Mouse (Mus musculus) MEL (cell line): ENCODE measurements around the gene Cul9. TPM values are rescaled to one million over a fixed set of nuclear protein-coding genes. Genes with fewer than 3 reads are reported as not detected.

ENCODE experiments used
- DNase-seq: peaks from one replicate; pipeline ENCODE4 v3.0.0; 2011; ENCODE audit warnings: low read depth, low spot score
- H3K27ac ChIP-seq: 2 replicates; pipeline ENCODE4 v1.5.1; 2012; ENCODE audit warnings: low read depth, mild to moderate bottlenecking, control low read depth, low read length, moderate library complexity; ENCODE audit not compliant: control insufficient read depth
- H3K27me3 ChIP-seq, 2 experiments: fragments of 150-350 bp in 1 of 2; sonication (generic) in 1 of 2; 2 replicates each; pipeline ENCODE4 v1.6.1; 2012; ENCODE audit warnings: low read length in 2 of 2, mild to moderate bottlenecking in 2 of 2, improper control_type of control experiment in 1 of 2, moderate library complexity in 1 of 2; ENCODE audit not compliant: insufficient read depth in 2 of 2, control insufficient read depth in 1 of 2
- H3K36me3 ChIP-seq, 2 experiments: 2 replicates each; pipeline ENCODE4 v1.6.1; 2012 to 2014; ENCODE audit warnings: low read length in 2 of 2, improper control_type of control experiment in 1 of 2, inconsistent platforms in 1 of 2, mild to moderate bottlenecking in 1 of 2; ENCODE audit not compliant: insufficient read depth in 2 of 2, control insufficient read depth in 1 of 2
- H3K4me1 ChIP-seq, 2 experiments: fragments of 150-350 bp in 1 of 2; sonication (generic) in 1 of 2; 2 replicates each; pipeline ENCODE4 v1.6.1; 2012; ENCODE audit warnings: low read length in 2 of 2, improper control_type of control experiment in 1 of 2, mild to moderate bottlenecking in 1 of 2; ENCODE audit not compliant: insufficient read depth in 2 of 2, control insufficient read depth in 1 of 2
- H3K4me3 ChIP-seq, 2 experiments: fragments of 150-350 bp in 1 of 2; sonication (generic) in 1 of 2; 2 replicates each; pipeline ENCODE4 v1.5.1; 2012; ENCODE audit warnings: low read depth in 2 of 2, low read length in 2 of 2, mild to moderate bottlenecking in 2 of 2, moderate library complexity in 2 of 2, control low read depth in 1 of 2, improper control_type of control experiment in 1 of 2; ENCODE audit not compliant: control insufficient read depth in 1 of 2, insufficient read depth in 1 of 2
- H3K79me2 ChIP-seq: 2 replicates; pipeline ENCODE4 v1.6.1; 2012; ENCODE audit warnings: mild to moderate bottlenecking, low read length, moderate library complexity; ENCODE audit not compliant: control insufficient read depth, poor library complexity, insufficient read depth
- H3K9ac ChIP-seq: 2 replicates; pipeline ENCODE4 v1.6.1; 2012; ENCODE audit warnings: low read depth, mild to moderate bottlenecking, control low read depth, low read length, moderate library complexity; ENCODE audit not compliant: control insufficient read depth, poor library complexity, severe bottlenecking
- H3K9me3 ChIP-seq: fragments of 150-350 bp; sonication (generic); replicated peaks from 2 replicates; pipeline ENCODE4 v1.6.1; 2012; ENCODE audit warnings: mild to moderate bottlenecking, low read length, improper control_type of control experiment, moderate library complexity; ENCODE audit not compliant: insufficient read depth
- BHLHE40 ChIP-seq: IDR thresholded peaks from 2 replicates; pipeline ENCODE4 v1.6.1; 2012; ENCODE audit warnings: low read depth, mild to moderate bottlenecking, inconsistent platforms, low read length, improper control_type of control experiment, borderline replicate concordance
- CHD2 ChIP-seq: IDR thresholded peaks from 2 replicates; pipeline ENCODE4 v1.6.1; 2011; ENCODE audit warnings: low read length, improper control_type of control experiment
- CTCF ChIP-seq, 3 experiments: IDR thresholded peaks in 2 of 3; conservative IDR thresholded peaks in 1 of 3; 2 replicates each; pipeline ENCODE4 v1.5.1; 2011 to 2012; ENCODE audit warnings: low read length in 3 of 3, low read depth in 2 of 3, mild to moderate bottlenecking in 2 of 3, improper control_type of control experiment in 1 of 3, inconsistent platforms in 1 of 3, mixed read lengths in 1 of 3, moderate library complexity in 1 of 3; ENCODE audit not compliant: control insufficient read depth in 1 of 3, insufficient read depth in 1 of 3, poor library complexity in 1 of 3, severe bottlenecking in 1 of 3
- E2F4 ChIP-seq: IDR thresholded peaks from 2 replicates; pipeline ENCODE4 v1.6.1; 2011; ENCODE audit warnings: low read depth, low read length, improper control_type of control experiment, borderline replicate concordance
- ELF1 ChIP-seq: IDR thresholded peaks from 2 replicates; pipeline ENCODE4 v1.6.1; 2014; ENCODE audit warnings: low read depth, mild to moderate bottlenecking, inconsistent platforms, low read length, improper control_type of control experiment, moderate library complexity
- EP300 ChIP-seq, 2 experiments: IDR thresholded peaks; 2 replicates each; pipeline ENCODE4 v1.6.1; 2011; ENCODE audit warnings: improper control_type of control experiment in 2 of 2, low read length in 2 of 2, low read depth in 1 of 2, mild to moderate bottlenecking in 1 of 2
- ETS1 ChIP-seq: IDR thresholded peaks from 2 replicates; pipeline ENCODE4 v1.6.1; 2012; ENCODE audit warnings: low read depth, mild to moderate bottlenecking, inconsistent platforms, low read length, improper control_type of control experiment, moderate library complexity
- GABPA ChIP-seq: IDR thresholded peaks from 2 replicates; pipeline ENCODE4 v1.6.1; 2012; ENCODE audit warnings: low read depth, mild to moderate bottlenecking, inconsistent platforms, low read length, improper control_type of control experiment, moderate library complexity
- GATA1 ChIP-seq: IDR thresholded peaks from 2 replicates; pipeline ENCODE4 v1.6.1; 2011; ENCODE audit warnings: low read depth, low read length, improper control_type of control experiment
- HCFC1 ChIP-seq: IDR thresholded peaks from 2 replicates; pipeline ENCODE4 v1.6.1; 2012; ENCODE audit warnings: low read depth, mild to moderate bottlenecking, inconsistent platforms, low read length, improper control_type of control experiment, moderate library complexity
- JUND ChIP-seq: IDR thresholded peaks from 2 replicates; pipeline ENCODE4 v1.6.1; 2011; ENCODE audit warnings: low read depth, mild to moderate bottlenecking, improper control_type of control experiment, low read length
- KAT2A ChIP-seq: conservative IDR thresholded peaks from 2 replicates; pipeline ENCODE4 v1.6.1; 2012; ENCODE audit warnings: low read depth, low read length, improper control_type of control experiment, inconsistent platforms
- MAFK ChIP-seq: IDR thresholded peaks from 2 replicates; pipeline ENCODE4 v1.6.1; 2011; ENCODE audit warnings: low read depth, mild to moderate bottlenecking, low read length, improper control_type of control experiment, borderline replicate concordance
- MAX ChIP-seq: IDR thresholded peaks from 2 replicates; pipeline ENCODE4 v1.6.1; 2011; ENCODE audit warnings: low read length, improper control_type of control experiment
- MEF2A ChIP-seq: IDR thresholded peaks from 2 replicates; pipeline ENCODE4 v1.6.1; 2014; ENCODE audit warnings: low read depth, mild to moderate bottlenecking, inconsistent platforms, low read length, improper control_type of control experiment; ENCODE audit not compliant: poor library complexity, insufficient replicate concordance, severe bottlenecking; ENCODE audit errors: extremely low read depth
- MXI1 ChIP-seq: IDR thresholded peaks from 2 replicates; pipeline ENCODE4 v1.6.1; 2011; ENCODE audit warnings: mild to moderate bottlenecking, low read depth, low read length, improper control_type of control experiment
- MYB ChIP-seq: IDR thresholded peaks from 2 replicates; pipeline ENCODE4 v1.6.1; 2011; ENCODE audit warnings: mild to moderate bottlenecking, low read depth, low read length, improper control_type of control experiment
- MYC ChIP-seq: IDR thresholded peaks from 2 replicates; pipeline ENCODE4 v1.6.1; 2011; ENCODE audit warnings: low read depth, mild to moderate bottlenecking, low read length, improper control_type of control experiment, moderate library complexity
- NELFE ChIP-seq: IDR thresholded peaks from 2 replicates; pipeline ENCODE4 v1.6.1; 2011; ENCODE audit warnings: low read depth, low read length, improper control_type of control experiment
- POLR2A ChIP-seq, 2 experiments: IDR thresholded peaks; 2 replicates each; pipeline ENCODE4 v1.6.1; 2011 to 2012; ENCODE audit warnings: low read length in 2 of 2, mild to moderate bottlenecking in 2 of 2, control low read depth in 1 of 2, improper control_type of control experiment in 1 of 2, low read depth in 1 of 2, moderate library complexity in 1 of 2; ENCODE audit not compliant: control insufficient read depth in 1 of 2, insufficient read depth in 1 of 2, poor library complexity in 1 of 2
- POLR2AphosphoS5 ChIP-seq: IDR thresholded peaks from 2 replicates; pipeline ENCODE4 v1.6.1; 2012; ENCODE audit warnings: low read depth, borderline replicate concordance, mild to moderate bottlenecking, inconsistent platforms, low read length, moderate library complexity, mixed read lengths
- RAD21 ChIP-seq: IDR thresholded peaks from 2 replicates; pipeline ENCODE4 v1.6.1; 2011; ENCODE audit warnings: mild to moderate bottlenecking, low read depth, low read length, improper control_type of control experiment
- RCOR1 ChIP-seq: IDR thresholded peaks from 2 replicates; pipeline ENCODE4 v1.6.1; 2012; ENCODE audit warnings: low read depth, mild to moderate bottlenecking, inconsistent platforms, low read length, improper control_type of control experiment
- TAL1 ChIP-seq: IDR thresholded peaks from 2 replicates; pipeline ENCODE4 v1.6.1; 2012; ENCODE audit warnings: mild to moderate bottlenecking, inconsistent platforms, low read length, moderate library complexity, mixed read lengths
- TBP ChIP-seq: IDR thresholded peaks from 2 replicates; pipeline ENCODE4 v1.8.0; 2011; ENCODE audit warnings: low read depth, low read length, improper control_type of control experiment
- TCF12 ChIP-seq: IDR thresholded peaks from 2 replicates; pipeline ENCODE4 v1.6.1; 2014; ENCODE audit warnings: low read depth, mild to moderate bottlenecking, inconsistent platforms, low read length, improper control_type of control experiment, moderate library complexity
- UBTF ChIP-seq: IDR thresholded peaks from 2 replicates; pipeline ENCODE4 v1.6.1; 2012; ENCODE audit warnings: low read depth, mild to moderate bottlenecking, inconsistent platforms, low read length, improper control_type of control experiment, moderate library complexity, borderline replicate concordance; ENCODE audit not compliant: insufficient read depth
- ZC3H11A ChIP-seq: IDR thresholded peaks from 2 replicates; pipeline ENCODE4 v1.6.1; 2012; ENCODE audit warnings: low read depth, mild to moderate bottlenecking, inconsistent platforms, low read length, improper control_type of control experiment
- ZNF384 ChIP-seq: IDR thresholded peaks from 2 replicates; pipeline ENCODE4 v1.6.1; 2012; ENCODE audit warnings: low read depth, mild to moderate bottlenecking, inconsistent platforms, low read length, improper control_type of control experiment
- polyA plus RNA-seq, 2 experiments: library from polyadenylated mRNA; stranded (reverse) in 1 of 2; unstranded in 1 of 2; fragments of >175 nt in 1 of 2; fragments of >200 nt in 1 of 2; gene quantifications; 2 replicates each; pipeline versions ENCODE4 v1.2.1 to v1.2.4; 2012; ENCODE audit warnings: low replicate concordance in 2 of 2, low read depth in 1 of 2; ENCODE audit not compliant: insufficient read length in 2 of 2, insufficient read depth in 1 of 2, missing spikeins in 1 of 2
- total RNA-seq: library from RNA; depleted of rRNA; stranded (reverse); fragments of 300-350 nt; gene quantifications from 2 replicates; pipeline ENCODE4 v1.2.3, GENCODE M21; 2012

Cul9 gene
- total and polyA plus RNA-seq, 3 experiments = 3.6 to 10.7 TPM; not detected in 1

DNA sequence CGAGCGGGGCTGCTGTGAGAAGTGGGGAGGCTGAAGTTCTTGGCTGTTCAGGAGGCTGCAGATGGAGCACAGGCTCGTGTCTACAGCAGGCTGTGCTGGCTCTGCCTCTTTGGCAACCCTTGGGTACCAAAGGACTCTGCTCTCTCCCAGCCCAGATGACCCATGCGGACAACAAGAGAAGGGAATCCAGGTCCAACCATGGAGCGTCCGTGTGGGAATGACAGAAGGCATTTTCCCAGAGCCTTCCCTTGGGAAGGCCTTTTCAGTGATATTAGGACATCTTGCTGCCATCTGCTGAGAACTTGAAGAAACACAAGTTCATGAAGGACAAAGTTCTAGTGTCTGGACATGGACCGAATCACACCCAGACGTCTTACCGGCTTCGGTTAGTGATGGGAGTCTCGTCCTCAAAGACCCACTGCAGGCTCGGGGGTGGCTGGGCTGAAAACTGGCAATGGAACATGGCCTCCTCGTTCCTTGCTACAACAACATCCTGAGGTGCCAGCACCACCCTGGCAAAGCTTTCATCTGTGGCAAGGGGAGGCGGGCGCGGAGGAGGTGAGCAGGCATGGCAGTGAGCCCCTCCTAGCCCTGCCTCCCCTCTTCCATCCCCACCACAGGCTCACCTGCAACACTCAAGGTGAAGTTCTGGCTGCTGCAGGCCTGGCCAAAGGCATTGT lies 43.6 kb upstream of the Cul9 start:
- H3K27ac ChIP-seq = peak overlapping the region; percentile 88
- H3K9me3 ChIP-seq = no peaks in the 10 kb centered on the region
- H3K4me1 ChIP-seq = peaks cover 7 to 18% of the 10 kb centered on the region in 2 experiments; a peak in 3 of 4 replicates
- H3K4me3 ChIP-seq = 0 out of 4 replicates have a peak overlapping the region, but pooled peaks of 1 of the 2 experiments have one; percentile 45
- no peak for DNase-seq
- H3K79me2 ChIP-seq = no peaks in the 10 kb centered on the region
- TF ChIP-seq CTCF (IDR thresholded peaks at IDR 0.05 in 2 of 3, conservative IDR thresholded peaks at IDR 0.05 in 1 of 3; ENCODE audit: control insufficient read depth in 1 of 3, insufficient read depth in 1 of 3, low read depth in 2 of 3, low read length in 3 of 3, poor library complexity in 1 of 3, severe bottlenecking in 1 of 3) (peak in 1 of 3 experiments; percentile 22; a peak in 1 of 6 replicates), GATA1 (no peak)
- no peaks in the 10 kb centered on the region; a peak in 1 of 4 replicates for H3K27me3 ChIP-seq
- peaks cover 0 to 6% of the 10 kb centered on the region in 2 experiments; a peak in 1 of 4 replicates for H3K36me3 ChIP-seq
- H3K9ac ChIP-seq = peak overlapping the region; percentile 62

DNA sequence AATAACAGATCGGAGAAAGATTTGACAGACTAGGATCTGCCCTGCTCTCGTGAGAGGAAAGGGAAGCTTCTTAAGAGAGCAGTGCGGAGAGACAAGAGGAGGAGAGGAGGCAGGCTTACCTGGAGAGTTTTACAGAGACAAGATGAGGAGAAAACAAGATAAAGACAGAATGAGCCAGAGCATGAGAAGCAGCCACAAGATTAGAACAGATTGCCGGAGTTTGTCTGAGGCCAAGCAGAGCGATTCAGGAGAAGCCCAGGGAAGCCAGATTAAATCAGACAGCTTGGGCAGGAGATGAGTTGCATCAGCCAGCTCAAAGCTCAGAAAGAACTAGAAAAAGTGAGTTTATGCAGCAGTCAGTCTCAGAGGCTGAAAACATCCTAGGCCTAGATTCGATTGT lies 42.7 kb upstream of the Cul9 start:
- no peaks in the 10 kb centered on the region for H3K9me3 ChIP-seq
- peak overlapping the region; percentile 88 for H3K27ac ChIP-seq
- peak overlapping the region; percentile 62 for H3K9ac ChIP-seq
- peaks cover 0 to 6% of the 10 kb centered on the region in 2 experiments; a peak in 1 of 4 replicates for H3K36me3 ChIP-seq
- H3K27me3 ChIP-seq = no peaks in the 10 kb centered on the region; a peak in 1 of 4 replicates
- peak overlapping the region; percentile 4 to 45; a peak in 3 of 4 replicates for H3K4me3 ChIP-seq
- H3K4me1 ChIP-seq = peaks cover 7 to 18% of the 10 kb centered on the region in 2 experiments; a peak in 3 of 4 replicates
- peak; percentile 76 for DNase-seq
- no peaks in the 10 kb centered on the region for H3K79me2 ChIP-seq
- TF ChIP-seq HCFC1 (peak; percentile 49; the same call in 1 of the 2 replicates), RCOR1 (peak; percentile 76; the same call in 1 of the 2 replicates), TBP (peak; percentile 33; the same call in 1 of the 2 replicates), CTCF (IDR thresholded peaks at IDR 0.05 in 2 of 3, conservative IDR thresholded peaks at IDR 0.05 in 1 of 3; ENCODE audit: control insufficient read depth in 1 of 3, insufficient read depth in 1 of 3, low read depth in 2 of 3, low read length in 3 of 3, poor library complexity in 1 of 3, severe bottlenecking in 1 of 3) (no peak), E2F4 (no peak), MAX (no peak), MAFK (no peak), CHD2 (no peak), RAD21 (no peak), ELF1 (no peak), MYB (no peak), MXI1 (peak; percentile 59), JUND (no peak), UBTF (0 out of 2 replicates have a peak, but pooled peaks have one; percentile 58), ZC3H11A (no peak), MYC (no peak), KAT2A (peak; percentile 36; the same call in 1 of the 2 replicates), POLR2AphosphoS5 (no peak), POLR2A (IDR thresholded peaks at IDR 0.05; ENCODE audit: control insufficient read depth in 1 of 2, insufficient read depth in 1 of 2, low read depth in 1 of 2, low read length in 2 of 2, poor library complexity in 1 of 2) (peak in 1 of 2 experiments; percentile 33; a peak in 1 of 4 replicates), ZNF384 (no peak), BHLHE40 (0 out of 2 replicates have a peak, but pooled peaks have one; percentile 6), ETS1 (no peak), EP300 (IDR thresholded peaks at IDR 0.05; ENCODE audit: low read depth in 1 of 2, low read length in 2 of 2) (peak; percentile 36 to 42; a peak in 3 of 4 replicates), NELFE (no peak), TCF12 (peak; percentile 19; the same call in 1 of the 2 replicates), TAL1 (no peak), MEF2A (no peak), GABPA (no peak)
